Mouse (Mus musculus): ENCODE measurements around the gene Tdgf1. TPM values are rescaled to one million over a fixed set of nuclear protein-coding genes. Genes with fewer than 3 reads are reported as not detected.
A peak's percentile ranks its signal among the peaks of the same experiment; 100 is the strongest.

Gene Tdgf1
- not detected for total RNA-seq (2021)

DNA sequence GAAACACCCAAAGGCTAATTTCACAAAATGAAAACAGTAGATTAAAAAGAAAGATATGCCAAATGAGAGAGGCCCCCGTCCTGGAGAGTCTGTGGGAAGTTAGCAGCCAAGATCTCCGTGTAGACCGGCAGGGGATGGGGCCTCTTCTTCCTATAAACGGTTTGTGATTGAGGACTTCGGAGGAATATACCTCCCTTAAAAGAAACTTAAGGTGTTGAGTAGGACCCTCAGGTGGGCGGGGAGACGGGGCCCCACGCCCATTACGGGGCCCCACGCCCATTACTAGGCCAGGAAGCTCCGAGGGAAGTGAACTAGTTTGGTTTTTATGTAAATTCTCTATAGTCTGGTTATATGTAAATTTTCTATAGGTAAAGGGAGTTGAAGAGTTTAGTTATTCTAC lies at the start of gene Tdgf1:
Gene Tdgf1 (minus strand): TSS at position 233 of the 400 bp plus-strand sequence.
- DNase-seq: no peak
- intact Hi-C loops (cut with DNase I): no loop called here

DNA sequence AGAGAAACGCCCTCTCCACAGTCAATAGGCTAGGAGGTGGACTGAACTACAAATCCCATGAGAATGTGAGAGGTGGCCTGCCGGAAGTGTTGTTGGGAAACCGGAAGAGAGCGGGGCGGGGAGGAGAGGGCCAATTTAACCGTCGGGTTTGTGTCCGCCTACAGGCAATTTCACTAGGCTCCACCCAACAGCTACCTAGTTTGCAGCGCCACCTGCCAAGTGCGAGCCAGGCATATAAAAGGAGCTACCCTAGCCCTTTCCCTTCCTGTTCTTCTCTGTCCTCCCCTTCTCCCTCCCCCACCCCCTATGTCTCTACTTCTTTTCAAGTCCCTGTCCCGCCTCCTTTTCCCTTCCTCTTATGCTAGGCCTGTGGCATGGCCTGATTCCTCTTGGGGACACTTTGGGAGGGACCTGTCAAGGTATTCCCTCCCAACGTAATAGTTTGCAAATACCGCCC lies 48.8 kb upstream of the Tdgf1 start:
- intact Hi-C loops (cut with DNase I): loop anchor here (5.0 kb wide), 2 partner anchors 72 to 293 kb away; no protein-coding TSS in a partner anchor
- peak; percentile 71 to 76 for DNase-seq

DNA sequence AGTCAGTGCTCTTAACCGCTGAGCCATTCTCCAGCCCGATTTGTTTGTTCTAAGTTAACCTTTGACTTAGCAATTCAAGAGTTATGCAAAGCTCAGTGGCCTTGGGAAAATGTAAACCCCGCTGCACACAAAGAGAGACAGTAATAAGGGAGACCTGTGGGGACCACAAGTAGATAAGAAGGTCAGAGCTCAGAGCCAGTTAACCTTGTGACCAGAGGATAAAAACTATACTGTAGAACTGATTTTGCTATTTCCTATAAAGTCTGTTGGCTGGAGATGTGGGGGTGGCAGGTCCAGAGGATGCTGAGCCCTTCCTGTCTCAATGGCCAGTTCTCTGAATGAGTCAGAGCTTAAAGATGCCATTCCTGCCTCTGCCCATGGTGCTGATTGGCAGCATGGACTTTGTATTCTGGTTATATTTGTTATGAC lies 47.3 kb upstream of the Tdgf1 start:
- intact Hi-C loops (cut with DNase I): no loop called here

DNA sequence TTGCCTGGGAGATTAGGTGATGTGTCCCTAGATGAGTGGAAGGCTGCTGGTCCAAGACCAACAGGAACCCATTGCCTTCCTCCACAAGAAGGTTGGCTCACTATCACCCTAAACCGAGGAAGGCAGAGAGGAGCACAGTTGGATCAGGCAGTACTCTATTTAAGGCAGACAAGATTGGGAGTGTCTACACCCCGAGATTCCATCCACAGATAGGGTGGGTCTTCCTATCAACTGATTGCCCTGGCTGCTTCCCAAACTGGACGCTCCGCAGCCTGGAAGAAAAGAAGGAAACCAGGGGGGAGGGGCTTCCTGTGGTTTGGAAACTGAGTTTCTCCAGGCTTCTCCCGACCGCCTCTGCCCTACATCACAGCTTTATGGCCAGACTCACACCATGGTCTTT lies 44.2 kb upstream of the Tdgf1 start, which contains the start of gene Rtp3:
Gene Rtp3 (minus strand): TSS at position 380 of the 400 bp plus-strand sequence.
- DNase-seq: peak; percentile 31 to 58
- intact Hi-C loops (cut with DNase I): no loop called here

More for the DNA sequence above, 47.3 kb upstream of the Tdgf1 start:
- DNase-seq: no peak

- intact Hi-C loops (cut with DNase I): no loop called here
- DNase-seq: no peak
These were observed 43.6 kb upstream of the Tdgf1 start for GRCm38 (mm10) chr9:110989543-110989942.

DNA sequence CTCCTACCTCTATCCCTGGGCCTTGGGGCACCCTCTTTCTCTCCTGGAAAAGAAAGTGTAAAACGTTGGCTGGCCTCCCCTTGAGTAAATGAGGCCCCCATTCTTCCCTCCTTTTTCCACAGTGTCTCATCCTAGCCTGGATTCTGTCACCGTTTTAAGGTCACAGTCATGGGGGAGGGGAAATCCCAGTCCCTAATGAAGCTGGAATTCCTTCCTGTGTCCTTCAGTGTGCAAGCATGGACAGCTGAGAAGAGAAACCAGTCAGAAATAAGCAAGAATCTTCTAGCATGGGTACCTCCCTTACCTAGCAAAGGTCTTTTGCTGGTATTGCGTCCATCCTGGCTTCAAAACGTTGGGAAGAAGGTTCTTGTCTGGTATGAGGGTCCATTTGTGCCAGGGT lies 43.2 kb upstream of the Tdgf1 start:
- intact Hi-C loops (cut with DNase I): no loop called here
- no peak for DNase-seq

DNA sequence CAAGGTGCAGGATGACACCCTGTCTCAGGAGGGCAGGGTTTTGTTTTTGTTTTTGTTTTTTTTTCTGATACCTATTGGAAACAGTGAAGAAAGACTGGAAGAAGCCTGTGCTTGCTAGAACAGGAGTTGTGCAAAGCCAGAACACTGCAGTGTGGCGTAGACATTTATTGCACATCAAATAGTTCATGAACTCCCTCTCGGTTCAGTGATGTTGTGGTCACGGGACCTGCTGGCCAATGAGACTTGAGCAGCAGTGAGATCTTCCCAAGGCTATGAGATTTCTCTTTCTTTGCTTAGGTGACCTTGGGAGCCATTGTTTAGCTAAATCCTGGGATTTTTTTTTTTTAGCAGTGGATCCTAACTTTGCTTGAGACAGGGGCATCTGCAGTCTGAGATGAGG lies 42.1 kb upstream of the Tdgf1 start:
- intact Hi-C loops (cut with DNase I): no loop called here
- no peak for DNase-seq

- intact Hi-C loops (cut with DNase I): no loop called here
- DNase-seq: no peak
These were observed 41.4 kb upstream of the Tdgf1 start for GRCm38 (mm10) chr9:110987331-110987730.

- no peak for DNase-seq
- intact Hi-C loops (cut with DNase I): no loop called here
These were observed 40.0 kb upstream of the Tdgf1 start for GRCm38 (mm10) chr9:110985951-110986350.

GRCm38 (mm10) chr9:110985541-110985940 lies 39.6 kb upstream of the Tdgf1 start:
- intact Hi-C loops (cut with DNase I): no loop called here
- DNase-seq: no peak

- no peak for DNase-seq
These were observed 38.1 kb upstream of the Tdgf1 start for GRCm38 (mm10) chr9:110984096-110984495.

DNA sequence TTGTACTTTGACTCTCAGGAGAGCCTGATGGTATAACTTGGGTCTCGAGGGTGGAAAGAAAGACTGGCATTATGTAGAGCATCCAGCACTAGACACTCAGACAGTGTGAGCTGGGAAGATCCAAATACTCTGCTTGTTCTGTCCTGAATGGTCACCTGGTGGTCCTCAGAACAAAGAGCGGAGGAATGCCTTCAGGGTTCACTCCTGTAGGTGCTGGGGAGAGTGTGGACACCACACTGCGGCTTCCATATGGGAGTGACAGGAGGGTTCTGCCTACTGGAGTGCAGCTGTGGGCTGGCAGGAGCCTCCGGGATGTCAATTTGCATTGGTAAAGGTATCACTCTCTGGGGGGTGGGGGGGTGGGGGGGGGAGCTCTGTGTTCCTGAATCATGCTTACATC lies 36.4 kb upstream of the Tdgf1 start:
- DNase-seq: no peak
- intact Hi-C loops (cut with DNase I): no loop called here

More at GRCm38 (mm10) chr9:110984096-110984495, 38.1 kb upstream of the Tdgf1 start:
- intact Hi-C loops (cut with DNase I): no loop called here

- intact Hi-C loops (cut with DNase I): no loop called here
- no peak for DNase-seq
These were observed 33.5 kb upstream of the Tdgf1 start for GRCm38 (mm10) chr9:110979411-110979810.

DNA sequence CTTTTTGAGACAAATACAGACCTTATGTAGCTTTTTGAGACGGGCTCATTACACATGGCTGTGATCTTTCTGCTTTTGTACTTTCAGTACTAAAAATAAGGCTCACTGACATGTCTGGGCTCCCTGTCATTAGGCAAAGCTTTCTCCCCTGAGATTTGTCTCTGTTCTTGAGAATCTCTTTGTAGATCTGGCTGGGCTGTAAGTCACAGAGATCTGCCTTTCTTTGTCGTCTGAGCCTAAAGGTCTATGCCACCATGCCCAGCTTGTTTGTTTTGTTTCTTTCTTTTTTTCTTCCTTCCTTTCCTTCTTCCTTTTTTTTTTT lies 19.9 kb upstream of the Tdgf1 start:
- intact Hi-C loops (cut with DNase I): no loop called here
- DNase-seq: no peak

DNA sequence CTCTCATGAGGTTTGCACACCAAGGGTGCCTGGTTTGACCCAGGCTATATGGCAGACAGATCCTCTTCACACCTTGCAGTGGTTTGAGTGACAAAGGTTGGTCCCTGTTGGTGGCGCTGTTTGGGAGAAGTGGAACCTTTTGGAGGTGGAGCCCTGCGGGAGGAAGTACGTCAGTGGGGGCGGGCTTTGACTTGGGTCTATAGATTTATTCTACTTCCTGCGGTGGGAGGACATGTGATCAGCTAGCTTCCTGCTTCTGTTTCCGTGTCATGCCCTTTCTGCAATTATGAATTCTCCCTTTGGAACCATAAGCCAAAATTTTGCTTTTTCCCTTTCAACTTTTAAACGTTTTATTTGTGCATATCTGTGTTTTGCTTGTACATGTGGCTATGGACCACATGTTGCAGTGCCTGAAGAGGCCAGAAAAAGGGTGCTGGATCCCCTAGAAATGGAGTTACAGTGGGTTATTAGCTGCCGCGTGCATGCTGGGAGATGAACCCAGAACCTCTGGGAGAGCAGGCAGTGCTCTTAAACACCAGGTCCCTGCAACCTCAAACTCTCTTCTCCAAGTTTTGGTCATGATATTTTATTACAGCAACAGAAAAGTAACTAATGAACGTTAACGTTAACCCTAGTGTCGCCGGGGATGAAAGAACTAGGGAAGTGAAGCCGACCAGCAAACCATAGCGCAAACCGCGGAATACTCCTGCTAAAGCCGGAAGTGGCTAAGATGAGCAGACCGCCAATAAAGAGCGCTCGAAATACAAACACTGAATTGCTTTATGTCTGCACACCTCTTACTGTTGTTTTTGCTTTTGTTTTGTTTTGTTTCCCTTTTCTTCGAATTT lies 19.3 kb upstream of the Tdgf1 start:
- DNase-seq: no peak
- intact Hi-C loops (cut with DNase I): no loop called here

- DNase-seq: peak; percentile 52 to 59
- intact Hi-C loops (cut with DNase I): no loop called here
These were observed 17.7 kb upstream of the Tdgf1 start for GRCm38 (mm10) chr9:110963566-110964115.

DNA sequence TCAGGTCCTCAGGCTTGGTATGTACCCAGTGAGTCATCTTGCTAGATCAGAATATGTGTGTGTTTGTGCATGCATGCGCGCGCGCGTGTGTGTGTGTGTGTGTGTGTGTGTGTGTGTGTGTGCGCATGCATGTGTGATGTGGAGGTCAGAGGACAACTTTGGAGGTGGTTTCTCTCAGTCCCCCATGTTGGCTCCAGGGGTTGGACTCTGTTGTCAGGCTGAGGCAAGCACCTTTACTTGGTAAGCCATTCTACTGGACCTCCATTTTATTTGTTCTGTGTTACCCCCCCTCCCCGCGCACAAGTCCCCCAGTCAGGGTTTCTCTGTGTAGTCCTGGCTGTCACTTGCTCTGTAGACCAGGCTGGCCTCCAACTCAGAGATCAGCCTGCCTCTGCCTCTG lies 15.4 kb upstream of the Tdgf1 start:
- no peak for DNase-seq
- intact Hi-C loops (cut with DNase I): no loop called here

DNA sequence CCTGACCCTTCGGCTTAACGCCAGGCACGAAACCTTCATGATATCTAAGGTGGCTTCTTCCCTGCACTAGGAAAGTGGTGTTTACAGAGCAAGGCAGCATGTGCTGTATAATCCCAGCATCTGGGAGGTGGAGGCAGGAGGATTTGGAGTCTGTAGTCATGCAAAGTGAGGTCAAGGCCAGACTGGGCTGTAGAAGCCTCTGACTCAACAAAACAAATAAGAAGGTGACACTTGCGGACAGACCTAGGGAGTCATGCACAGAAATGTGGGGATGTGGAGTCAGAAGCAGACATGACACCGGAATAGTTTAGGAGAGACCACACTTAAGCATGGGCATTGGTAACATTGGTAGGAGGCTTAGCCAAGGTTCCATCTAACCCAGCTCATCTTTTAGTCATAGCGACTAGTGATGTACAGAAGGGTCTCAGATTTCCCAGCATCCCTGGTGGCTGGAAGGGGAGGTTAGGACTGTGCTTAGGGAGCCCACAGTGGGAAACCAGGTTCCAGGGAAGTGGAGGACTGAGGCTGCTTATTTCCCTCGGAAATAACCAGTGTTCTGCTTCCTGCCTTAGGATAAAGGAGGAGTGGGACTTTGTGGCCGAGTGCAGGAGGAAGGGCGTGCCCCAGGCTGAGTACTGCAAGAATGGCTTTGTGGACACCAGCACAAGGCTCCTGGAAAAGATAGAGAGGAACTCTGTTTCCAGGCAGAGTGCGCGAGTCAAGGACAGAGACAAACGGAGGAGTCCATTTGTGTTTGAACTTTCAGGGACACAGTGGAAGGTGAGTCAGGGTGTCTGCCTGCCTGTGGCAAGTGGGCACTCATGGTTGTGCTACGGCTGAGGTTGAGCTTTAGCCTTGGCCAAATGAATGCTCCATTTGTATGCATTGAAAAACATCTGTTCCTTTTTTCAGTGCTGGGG lies 14.5 kb upstream of the Tdgf1 start:
- no peak for DNase-seq

GRCm38 (mm10) chr9:110959669-110960068 lies 13.7 kb upstream of the Tdgf1 start:
- intact Hi-C loops (cut with DNase I): no loop called here
- DNase-seq: no peak

More for the DNA sequence above, 14.5 kb upstream of the Tdgf1 start:
- intact Hi-C loops (cut with DNase I): no loop called here

GRCm38 (mm10) chr9:110955962-110956361 lies 10.0 kb upstream of the Tdgf1 start:
- intact Hi-C loops (cut with DNase I): loop anchor here (2.0 kb wide), 1 partner anchor 33 kb away; no protein-coding TSS in a partner anchor
- DNase-seq: peak in 1 of 2 experiments; percentile 44
